Mouse (Mus musculus) olfactory bulb, adult 2 months (tissue): ENCODE measurements around the gene Gmfg.

ENCODE experiments used
- CTCF ChIP-seq: fragments of 200-500 bp; IDR thresholded peaks from 2 replicates; pipeline ENCODE4 v1.5.1; 2012; ENCODE audit warnings: low read depth, mild to moderate bottlenecking, low read length, moderate library complexity; ENCODE audit not compliant: insufficient read depth
- POLR2A ChIP-seq: fragments of 200-500 bp; IDR thresholded peaks from 2 replicates; pipeline ENCODE4 v1.6.1; 2012; ENCODE audit warnings: mild to moderate bottlenecking, low read depth, low read length, moderate library complexity; ENCODE audit not compliant: insufficient read depth

GRCm38 (mm10) chr7:28441776-28442485 is 4.7 kb downstream of the Gmfg start:
- no peak for TF ChIP-seq CTCF
- TF ChIP-seq POLR2A = no peak
